Mouse (Mus musculus) embryo, embryonic 10.5 days (tissue): ENCODE results near the gene Stat3.
A peak's percentile ranks its signal among the peaks of the same experiment; 100 is the strongest.

Experiments used
- DNase-seq: peaks from one replicate; pipeline ENCODE4 v3.0.0-alpha.2; 2015; ENCODE audit warnings: low spot score

Stat3 gene

DNA sequence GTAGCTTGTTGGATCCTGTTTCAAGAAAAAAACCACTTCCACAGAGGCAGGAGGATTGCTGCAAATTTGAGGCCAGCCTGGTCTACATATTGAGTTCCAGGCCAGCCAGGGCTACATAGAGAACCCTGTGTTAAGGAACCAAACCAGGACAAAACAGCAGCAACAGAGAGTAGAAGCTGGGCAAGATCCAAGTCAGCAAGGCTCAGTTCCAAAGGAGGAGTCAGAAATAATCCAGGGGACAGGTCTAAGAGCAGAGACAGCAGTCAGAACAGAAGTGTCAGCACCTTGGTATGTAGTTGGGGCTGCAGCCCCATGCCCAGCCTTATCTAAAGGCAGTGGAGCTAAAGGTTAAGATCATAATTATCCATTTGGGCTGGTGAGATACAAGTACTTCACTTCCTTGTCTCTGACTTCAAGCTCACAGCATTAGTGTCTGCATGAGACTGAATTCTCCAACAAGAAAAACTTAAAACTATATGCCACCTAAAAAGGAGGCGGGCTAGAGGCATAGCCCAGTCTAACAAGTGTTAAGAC, 14.9 kb downstream of the Stat3 start:
- DNase-seq: no peak

DNA sequence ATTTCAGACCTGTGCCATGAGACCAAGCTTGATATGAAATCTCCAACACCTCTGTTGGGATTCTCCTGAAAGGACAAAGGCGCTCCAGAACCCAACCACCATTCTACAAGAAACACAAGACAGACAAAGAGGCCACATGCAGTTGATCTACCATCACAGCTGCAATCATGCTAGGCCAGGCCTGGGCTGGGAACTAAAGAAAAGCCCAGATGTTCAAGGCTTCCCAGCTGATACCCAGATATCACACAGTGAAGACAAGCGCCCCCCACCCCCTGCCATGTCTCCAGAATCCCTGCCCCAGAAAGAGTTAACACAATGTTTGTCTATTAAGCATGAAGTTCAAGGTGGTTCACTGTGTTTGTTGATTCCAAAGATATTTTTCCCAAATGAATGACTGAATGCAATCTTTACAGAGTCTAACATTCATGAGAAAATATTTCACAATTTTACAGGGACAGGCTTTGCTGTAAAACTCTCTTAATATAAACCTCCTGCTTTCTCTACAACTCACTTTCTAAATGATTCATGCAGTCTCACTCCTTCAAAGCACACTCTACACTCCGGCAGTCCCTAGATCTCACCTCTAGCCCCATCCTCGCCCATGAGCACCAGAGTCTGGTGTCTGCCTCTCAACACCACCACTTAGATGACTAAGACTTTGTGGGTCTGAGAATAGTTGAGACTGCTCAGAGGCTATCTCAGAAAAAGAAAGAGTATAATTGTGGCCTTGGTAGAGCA, 18.3 kb downstream of the Stat3 start:
- DNase-seq: no peak

DNA sequence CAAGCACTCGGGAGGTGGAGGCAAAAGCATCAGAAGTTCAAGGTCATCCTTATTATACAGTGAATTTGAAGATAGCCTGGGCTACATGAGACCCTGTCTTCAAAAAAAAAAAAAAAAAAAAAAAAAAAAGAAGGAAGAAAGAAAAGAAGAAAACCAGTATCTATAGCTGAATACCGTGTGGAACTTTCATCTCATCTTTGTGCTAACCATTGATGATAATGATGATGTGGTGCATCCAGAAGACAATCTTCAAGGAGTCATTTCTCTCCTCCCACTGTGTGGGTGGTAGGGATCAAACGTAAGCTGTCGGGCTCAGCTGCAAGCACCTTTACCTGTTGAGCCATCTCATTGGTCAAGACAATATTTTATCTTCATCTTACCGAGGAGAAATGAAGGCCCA, 21.3 kb downstream of the Stat3 start:
- no peak for DNase-seq

DNA sequence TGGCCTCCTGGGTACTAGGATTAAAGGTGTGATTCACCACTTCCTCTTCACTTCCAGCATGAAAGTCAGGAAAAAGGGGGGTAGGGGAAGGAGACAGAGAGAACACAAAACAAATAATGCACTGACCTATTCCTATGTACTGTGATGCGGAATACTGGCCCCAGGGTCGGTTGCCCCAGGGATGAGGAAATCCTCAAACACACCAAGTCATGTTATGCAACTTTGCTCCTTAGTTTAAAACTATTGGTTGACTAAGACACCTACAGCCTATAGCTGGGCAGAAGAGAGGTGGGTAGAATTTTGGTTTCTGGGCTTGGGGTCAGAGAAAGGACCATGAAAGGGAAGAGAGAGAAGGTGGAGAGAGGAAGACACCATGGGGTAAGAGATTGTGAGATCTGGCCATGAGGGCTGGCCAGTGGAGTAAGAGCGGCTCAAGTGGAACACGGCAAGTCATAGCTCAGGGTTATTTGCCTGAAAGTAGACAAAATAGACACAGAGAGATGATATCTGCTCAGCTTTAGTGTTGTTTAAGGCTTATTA, 22.8 kb downstream of the Stat3 start:
- DNase-seq: no peak

DNA sequence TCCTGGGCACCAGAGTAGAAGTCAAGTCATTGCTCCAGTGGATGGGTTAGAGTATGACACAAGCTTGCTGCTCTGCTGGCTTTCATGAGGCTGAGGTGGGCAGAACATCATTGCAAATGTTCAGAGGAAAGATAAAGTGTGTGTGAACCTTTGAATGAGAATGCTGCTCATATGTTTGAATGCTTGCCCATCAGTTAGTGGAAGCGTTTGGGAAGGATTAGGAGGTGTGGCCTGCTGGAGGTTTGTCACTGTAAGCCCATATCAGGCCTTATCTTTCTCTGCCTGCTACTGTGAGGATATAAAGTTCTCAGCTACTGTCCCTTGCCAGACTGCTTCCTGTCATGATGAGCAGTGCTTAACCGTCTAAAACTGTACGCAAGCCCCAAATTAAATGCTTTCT, 24.3 kb downstream of the Stat3 start:
- DNase-seq: no peak

DNA sequence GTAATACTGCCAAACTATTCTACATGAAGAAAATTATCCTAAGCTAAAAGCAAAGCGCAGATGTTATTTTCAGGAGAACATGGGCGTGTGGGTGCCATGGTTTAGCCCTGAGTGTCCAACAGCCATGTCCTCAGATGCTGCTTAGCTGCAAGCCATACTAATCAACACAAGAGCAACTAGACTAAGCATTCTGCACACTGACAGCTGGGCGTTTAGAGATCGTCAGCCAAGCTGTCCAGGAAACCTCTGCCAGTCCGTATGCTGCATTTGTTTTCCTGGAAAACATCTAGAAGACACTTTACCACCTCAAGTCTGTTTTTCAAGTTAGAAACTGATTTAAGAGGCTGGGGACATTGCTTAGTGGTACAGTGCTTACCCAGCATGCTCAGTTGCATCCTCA, 24.9 kb downstream of the Stat3 start:
- no peak for DNase-seq

DNA sequence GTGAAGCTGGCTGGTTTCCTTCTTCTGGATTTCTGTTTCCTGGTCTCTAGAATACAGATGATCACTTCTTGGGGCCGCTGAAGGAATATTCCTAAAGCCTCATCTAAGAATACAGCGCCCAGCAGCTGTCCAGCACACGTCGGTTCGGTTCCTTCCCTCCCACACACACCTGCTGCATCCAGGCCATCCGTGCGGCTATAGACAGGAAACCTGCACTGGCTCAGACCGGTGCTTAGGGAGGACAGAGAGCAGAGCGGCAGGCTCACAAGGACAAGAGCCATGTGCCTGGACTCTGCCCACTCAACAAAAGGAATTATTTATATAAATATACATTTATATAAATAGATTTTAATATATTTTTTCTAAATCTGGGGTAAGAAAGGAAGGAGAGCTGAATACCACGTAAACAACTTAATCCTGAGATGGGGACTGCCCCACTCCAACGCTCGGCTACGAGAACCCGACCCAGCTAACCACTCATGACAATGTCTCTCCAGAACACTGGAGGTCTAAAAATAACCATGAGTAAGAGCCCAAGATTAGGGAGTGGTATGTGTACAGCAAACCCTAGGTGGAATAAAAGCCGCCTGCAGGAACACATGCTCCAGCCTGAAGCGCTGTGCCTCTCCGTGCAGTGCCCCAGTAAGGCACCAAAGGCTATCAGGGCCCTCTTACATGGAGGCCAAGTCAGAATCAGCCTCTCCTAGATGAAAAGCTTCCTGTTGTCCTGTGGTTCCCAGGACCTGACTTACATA, 26.8 kb downstream of the Stat3 start:
- DNase-seq: no peak

DNA sequence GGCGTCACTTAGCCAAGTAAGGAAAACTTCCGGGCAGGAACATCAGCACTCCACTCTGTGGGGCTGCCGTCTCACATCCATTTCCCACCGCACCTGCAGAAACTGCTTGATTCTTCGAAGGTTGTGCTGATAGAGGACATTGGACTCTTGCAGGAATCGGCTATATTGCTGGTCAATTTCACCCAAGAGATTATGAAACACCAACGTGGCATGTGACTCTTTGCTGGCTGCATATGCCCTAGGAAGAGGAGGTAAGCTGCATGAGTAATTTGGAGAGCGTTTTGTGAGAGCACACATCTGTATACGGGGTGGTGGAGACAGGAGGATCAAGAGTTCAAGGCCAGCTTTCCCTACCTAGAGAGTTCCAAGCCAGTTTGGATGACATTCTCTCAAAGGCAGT, 30.8 kb downstream of the Stat3 start:
- DNase-seq: no peak

DNA sequence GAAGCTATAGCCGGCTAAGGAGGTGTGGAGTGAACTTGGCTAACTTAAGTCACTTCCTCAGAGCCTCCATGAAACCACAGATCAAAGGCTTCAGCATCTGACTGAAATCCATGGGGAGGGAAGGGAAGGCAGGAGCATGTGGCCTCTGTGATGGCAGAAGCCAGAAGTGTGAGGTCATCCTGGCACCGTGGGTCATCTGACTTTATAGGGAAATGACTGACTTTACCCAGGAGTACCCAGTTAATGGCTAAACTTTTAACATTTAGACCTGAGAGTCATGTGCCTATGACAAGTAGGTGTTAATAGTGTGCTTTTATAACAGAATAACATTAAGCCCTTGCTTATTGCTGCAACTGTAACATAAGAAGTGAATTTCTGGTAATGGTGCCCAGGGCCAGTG, 31.2 kb downstream of the Stat3 start:
- DNase-seq: no peak

DNA sequence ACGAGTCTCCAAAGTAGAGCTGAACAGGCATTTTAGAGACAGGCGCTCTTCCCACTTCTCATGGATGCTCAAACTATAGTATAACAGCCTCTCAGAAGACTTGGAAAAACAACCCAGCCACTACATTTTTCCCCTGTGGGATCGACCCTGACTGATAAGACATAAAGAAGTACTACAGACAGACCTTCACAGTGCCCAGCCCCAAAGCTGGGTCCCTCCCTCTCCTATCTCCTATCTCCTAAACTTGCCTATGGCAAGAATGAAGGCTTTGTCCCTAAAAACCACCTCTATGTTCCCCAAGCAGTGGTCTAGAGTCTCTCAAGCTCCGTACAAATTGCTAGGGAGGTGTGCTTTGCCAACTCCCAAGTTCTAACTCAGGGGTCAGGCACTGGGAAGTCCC, 32.5 kb downstream of the Stat3 start:
- no peak for DNase-seq

DNA sequence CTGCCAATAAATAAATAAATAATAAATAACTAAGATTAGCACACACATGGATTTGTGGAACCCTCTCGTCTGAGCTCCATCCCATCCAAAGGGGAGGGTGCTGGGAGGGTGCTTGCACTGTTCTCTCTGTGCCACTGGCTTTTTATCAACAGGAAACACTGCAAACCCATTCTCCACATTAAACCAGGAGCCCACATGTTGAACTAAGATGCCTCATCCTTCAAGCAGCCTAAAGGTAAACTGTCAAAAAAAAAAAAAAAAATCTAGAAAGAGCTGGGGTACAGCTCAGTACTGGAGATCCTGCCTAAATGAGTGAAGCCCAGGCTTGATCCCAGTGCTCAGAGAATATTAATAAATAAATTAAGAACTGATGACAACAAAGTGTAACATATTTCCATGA, 33.4 kb downstream of the Stat3 start:
- DNase-seq: no peak

DNA sequence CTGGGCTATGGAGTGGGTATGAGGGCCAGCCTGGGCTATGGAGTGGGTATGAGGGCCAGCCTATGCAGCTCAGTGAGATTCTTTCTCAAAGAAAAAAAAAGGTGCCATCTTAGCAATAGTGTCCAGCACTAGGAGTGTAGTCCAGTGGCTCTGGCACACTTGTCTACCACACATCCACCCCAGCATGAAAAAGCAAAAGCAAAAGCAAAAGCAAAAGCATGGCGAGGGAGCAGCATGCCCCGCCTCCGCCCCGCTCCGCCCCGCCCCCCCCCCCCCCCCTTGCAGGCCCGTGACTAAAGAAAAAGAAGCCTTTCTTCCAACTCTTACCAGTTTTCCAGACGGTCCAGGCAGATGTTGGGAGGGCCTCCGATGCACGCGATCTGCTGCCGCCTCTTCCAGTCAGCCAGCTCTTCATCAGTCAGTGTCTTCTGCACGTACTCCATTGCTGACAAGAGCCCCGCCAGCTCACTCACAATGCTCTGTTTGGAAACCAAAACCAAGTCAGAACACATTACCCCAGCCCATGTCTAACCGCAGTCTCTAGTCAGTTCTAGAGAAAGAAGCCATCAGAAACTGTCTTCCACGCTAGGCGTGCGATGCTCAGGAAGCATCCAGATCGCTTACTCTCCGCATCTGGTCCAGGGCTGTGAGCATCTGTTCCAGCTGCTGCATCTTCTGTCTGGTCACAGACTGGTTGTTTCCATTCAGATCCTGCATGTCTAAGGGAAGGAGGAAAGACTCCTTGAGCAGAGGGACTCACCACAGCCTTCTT, 34.6 kb downstream of the Stat3 start:
- no peak for DNase-seq

DNA sequence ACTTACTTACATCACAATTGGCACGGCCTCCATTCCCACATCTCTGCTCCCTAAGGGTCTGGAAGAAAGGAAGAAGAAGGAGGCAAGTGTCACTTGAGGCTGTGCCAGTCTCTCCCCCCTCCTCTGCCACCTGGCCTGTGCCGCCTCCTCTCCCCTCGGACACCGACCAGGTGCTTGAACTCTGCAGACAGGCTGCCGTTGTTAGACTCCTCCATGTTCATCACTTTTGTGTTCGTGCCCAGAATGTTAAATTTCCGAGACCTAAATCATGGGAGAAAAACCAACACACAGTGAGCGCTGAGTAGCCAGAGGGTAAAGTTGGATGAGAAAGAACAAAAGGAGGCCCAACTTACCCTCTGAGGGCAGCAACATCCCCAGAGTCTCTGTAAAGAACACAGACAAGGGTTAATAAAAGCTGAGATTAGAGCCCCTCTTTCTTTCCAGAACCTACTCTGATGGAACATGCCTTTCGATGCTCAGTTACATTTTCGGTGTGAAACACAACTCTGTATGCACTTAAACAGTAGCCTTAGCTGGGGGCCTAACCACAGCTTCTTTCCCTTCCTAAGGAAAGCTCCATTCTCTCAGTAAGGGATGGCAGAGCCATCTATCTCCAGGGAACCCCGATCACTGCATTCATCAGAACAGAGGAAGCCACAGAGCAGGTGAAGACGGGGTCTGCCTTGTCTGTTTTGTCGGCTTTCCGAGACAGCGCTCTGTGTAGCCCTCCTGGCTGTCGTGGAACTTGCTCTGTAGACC, 40.7 kb downstream of the Stat3 start:
- DNase-seq: no peak

DNA sequence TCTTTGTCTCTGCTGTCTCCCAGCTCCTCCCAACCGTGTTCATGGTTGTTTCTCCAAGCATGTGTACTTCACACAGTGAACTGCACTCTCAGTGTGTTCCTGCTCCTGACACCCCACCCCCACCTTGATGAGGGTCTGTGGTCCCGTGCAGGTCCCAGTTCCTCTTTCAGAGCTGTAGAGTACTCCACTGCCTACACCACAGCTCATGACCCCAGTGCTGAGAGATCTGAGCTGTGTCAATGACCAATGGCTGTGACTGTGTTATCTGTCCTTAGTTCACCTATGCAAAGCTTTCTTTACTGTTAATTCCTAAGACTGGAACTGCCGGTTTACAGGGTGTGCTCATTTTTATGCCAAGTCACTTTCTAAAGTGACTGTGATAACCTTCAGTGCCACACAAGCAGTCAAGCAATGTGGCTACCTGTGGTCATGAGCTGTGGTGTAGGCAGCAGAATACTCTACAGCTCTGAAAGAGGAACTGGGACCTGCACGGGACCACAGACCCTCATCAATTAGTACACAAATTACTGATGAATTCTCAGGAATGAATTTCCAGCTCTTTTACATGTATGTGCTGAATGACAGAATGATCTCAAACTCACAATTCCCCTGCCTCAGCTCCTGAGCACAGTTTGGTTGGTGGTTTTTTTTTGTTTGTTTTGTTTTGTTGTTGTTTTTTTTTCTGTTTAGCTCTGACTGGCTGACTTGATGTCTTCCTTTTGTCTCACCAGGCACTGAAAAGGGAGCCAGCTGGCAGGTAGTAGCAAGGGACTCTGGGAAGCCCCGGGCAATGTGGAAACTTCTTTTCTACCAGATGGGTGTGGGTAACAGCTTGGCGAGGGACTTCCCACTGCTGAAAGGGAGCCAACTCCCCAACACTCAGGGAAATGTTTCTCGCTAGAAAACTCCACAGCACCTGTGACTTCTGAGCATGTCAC, 41.8 kb downstream of the Stat3 start:
- no peak for DNase-seq

DNA sequence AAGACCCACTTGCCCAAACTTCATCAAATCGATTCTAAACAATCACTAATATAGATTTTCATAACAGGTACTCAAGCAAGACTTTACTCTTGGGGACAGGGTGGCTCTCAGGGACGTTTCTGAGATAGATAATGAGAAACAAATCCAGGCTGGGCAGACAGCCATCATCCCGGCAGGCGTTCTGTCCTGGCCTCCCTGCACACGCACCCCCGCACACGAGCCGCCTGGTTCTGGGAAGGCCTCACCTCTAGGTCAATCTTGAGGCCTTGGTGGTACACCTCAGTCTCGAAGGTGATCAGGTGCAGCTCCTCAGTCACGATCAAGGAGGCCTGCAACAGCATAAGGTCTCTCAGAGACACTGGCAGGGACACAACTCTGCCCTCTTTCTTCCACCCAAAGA, 43.3 kb downstream of the Stat3 start:
- no peak for DNase-seq

DNA sequence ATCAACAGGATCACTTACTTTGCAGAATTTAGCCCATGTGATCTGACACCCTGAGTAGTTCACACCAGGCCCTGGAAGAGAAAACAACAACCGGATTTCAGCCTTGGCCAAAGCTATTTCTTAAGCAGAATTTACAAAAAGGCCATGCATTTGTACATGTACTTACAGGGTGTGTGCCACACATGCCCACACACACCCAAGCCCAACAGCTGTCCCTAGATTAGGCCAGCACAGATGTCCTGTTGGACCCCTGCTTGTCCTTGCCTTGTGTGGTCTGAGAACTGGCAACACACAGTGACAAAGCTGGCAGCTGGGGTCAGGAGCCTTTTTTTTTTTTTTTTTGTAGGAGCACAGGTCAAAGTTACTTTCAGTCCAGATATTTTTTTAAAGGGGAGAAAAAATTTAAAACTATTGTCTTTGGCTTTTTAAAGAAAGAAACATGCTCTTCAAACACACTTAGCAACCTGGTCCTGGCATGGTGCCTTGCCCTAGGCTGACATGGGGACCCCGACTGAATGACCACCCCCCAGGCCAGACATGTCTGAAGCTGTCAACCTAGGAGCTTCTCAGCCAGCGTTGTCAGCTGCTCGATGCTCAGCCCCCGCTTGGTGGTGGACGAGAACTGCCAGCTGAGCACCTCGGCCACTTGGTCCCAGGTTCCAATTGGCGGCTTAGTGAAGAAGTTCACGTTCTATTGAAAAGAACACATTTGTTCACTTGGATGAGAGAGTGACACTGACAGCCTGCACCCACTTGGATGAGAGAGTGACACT, 45.0 kb downstream of the Stat3 start:
- DNase-seq: no peak

DNA sequence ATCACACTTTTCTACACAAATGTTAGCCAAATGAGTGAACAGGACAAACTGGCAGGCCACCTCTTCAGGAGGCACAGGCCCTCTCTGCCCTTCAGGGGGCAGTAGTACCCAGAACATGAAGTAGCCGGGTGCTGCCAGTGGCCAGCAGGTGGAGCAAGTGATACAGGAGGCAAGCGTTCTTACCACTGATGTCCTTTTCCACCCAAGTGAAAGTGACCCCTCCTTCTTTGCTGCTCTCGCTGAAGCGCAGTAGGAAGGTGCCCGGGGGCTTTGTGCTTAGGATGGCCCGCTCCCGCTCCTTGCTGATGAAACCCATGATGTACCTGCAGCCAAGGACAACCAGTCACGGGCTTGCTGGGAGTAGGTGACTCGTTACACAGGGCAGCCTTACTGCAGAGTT, 45.9 kb downstream of the Stat3 start:
- DNase-seq: peak; percentile 93

DNA sequence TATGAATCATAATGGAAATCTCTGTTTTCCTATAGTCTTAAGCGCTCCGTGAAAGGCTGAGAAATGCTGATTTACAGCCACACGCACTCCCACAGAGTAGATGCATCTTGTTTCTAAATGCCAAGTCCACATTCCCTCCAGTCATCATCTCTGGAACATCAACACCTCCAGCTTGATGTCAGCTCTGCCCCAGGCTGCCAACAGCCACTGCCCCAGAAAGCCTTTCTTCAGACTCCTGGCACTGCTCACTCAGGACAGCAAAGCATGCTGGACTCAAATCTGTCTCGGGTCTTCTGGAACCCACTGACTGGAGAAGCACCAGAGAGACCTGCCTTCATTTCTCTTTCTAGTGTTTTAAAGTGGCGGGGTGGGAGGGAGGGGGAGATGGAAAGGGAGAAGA, 46.9 kb downstream of the Stat3 start:
- no peak for DNase-seq

DNA sequence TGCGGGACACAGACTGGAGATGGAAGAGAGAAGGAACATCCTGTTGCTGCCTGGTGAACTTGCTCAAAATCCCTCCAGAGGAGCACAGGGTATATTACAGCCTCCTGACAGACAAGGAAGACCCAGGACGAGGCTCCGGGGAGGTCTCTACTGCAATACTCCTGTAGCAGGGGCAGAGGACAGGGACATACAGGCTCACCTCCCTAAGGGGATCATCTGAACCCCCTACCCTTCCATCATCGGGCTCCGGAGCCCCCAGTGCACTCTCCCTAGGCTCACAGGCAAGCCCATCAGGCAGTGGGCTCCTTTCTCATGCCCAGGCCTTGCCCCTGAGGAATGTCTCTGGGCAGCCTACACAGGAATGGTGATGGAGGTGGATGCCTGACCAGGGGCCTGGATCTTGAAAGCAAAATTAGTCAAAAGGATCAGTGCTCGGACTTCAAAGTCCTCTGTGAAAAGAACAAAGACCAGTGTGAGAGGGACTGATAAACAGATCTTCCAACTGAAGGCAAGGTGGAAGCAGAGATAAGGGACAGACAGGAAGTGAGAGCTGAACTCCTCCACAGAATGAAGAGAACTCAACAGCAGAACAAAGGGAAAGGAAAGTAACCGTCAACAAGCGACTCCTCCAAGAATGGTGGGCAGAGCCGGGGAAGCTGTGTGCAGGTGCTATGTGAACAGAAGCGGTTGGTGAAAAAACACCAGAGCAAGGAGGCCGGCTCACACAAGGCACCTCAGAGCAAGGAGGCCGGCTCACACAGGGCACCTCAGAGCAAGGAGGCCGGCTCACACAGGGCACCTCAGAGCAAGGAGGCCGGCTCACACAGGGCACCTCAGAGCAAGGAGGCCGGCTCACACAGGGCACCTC, 47.9 kb downstream of the Stat3 start:
- DNase-seq: peak; percentile 21
